Mouse (Mus musculus): ENCODE results near the gene Fam98a. TPM values are rescaled to one million over a fixed set of nuclear protein-coding genes. Genes with fewer than 3 reads are reported as not detected.

Fam98a gene
- polyA plus RNA-seq, 1 experiment from 2014 or later = 30.0 TPM

- 69% methylated on average over 8 of the region's 8 CpGs for whole genome bisulfite sequencing
- H3K9ac ChIP-seq (replicated peaks) = no peak overlapping the region
- no peaks in the 10 kb centered on the region for H3K27me3 ChIP-seq
- no peaks in the 10 kb centered on the region for H3K9me3 ChIP-seq
- H3K4me2 ChIP-seq (replicated peaks) = no peak overlapping the region
- H3K27ac ChIP-seq = no peak overlapping the region
- no peak overlapping the region for H3K4me3 ChIP-seq (replicated peaks)
- ATAC-seq = no peak
- no peaks in the 10 kb centered on the region for H3K36me3 ChIP-seq
- H3K4me1 ChIP-seq (replicated peaks) = peaks cover 15% of the 10 kb centered on the region
Measured at GRCm38 (mm10) chr17:75518181-75518901, 33.4 kb downstream of the Fam98a start.

- Histone ChIP-seq H3K36me3 (no peaks in the 10 kb centered on the region), H3K4me1 (replicated peaks) (peaks cover 7% of the 10 kb centered on the region), H3K4me2 (replicated peaks) (no peak overlapping the region), H3K9ac (replicated peaks) (no peak overlapping the region), H3K27me3 (no peaks in the 10 kb centered on the region), H3K9me3 (no peaks in the 10 kb centered on the region), H3K4me3 (replicated peaks) (no peak overlapping the region), H3K27ac (no peak overlapping the region)
- 85% methylated on average over 4 of the region's 4 CpGs for WGBS
- no peak for ATAC-seq
Measured at GRCm38 (mm10) chr17:75516591-75516990, 35.2 kb downstream of the Fam98a start.

- H3K9me3 ChIP-seq = no peaks in the 10 kb centered on the region
- H3K9ac ChIP-seq (replicated peaks) = no peak overlapping the region
- 90% methylated on average over 5 of the region's 5 CpGs for WGBS
- no peaks in the 10 kb centered on the region for H3K27me3 ChIP-seq
- H3K4me2 ChIP-seq (replicated peaks) = no peak overlapping the region
- no peak overlapping the region for H3K27ac ChIP-seq
- no peak for ATAC-seq
- no peaks in the 10 kb centered on the region for H3K4me1 ChIP-seq (replicated peaks)
- H3K4me3 ChIP-seq (replicated peaks) = no peak overlapping the region
- no peaks in the 10 kb centered on the region for H3K36me3 ChIP-seq
Measured at GRCm38 (mm10) chr17:75509257-75509656, 42.5 kb downstream of the Fam98a start.

GRCm38 (mm10) chr17:75506708-75507641 is 44.8 kb downstream of the Fam98a start:
- Histone ChIP-seq H3K36me3 (no peaks in the 10 kb centered on the region), H3K4me3 (replicated peaks) (no peak overlapping the region), H3K9me3 (no peaks in the 10 kb centered on the region), H3K27ac (no peak overlapping the region), H3K27me3 (no peaks in the 10 kb centered on the region), H3K4me2 (replicated peaks) (no peak overlapping the region), H3K4me1 (replicated peaks) (no peaks in the 10 kb centered on the region), H3K9ac (replicated peaks) (no peak overlapping the region)
- ATAC-seq = no peak
- 86% methylated on average over 10 of the region's 10 CpGs for WGBS

- H3K27me3 ChIP-seq = no peaks in the 10 kb centered on the region
- no peaks in the 10 kb centered on the region for H3K36me3 ChIP-seq
- H3K4me2 ChIP-seq (replicated peaks) = no peak overlapping the region
- WGBS = 89% methylated on average over 10 of the region's 10 CpGs
- no peaks in the 10 kb centered on the region for H3K4me1 ChIP-seq (replicated peaks)
- no peak for ATAC-seq
- H3K9ac ChIP-seq (replicated peaks) = no peak overlapping the region
- H3K27ac ChIP-seq = no peak overlapping the region
- no peaks in the 10 kb centered on the region for H3K9me3 ChIP-seq
- no peak overlapping the region for H3K4me3 ChIP-seq (replicated peaks)
Measured at GRCm38 (mm10) chr17:75506097-75506675, 45.6 kb downstream of the Fam98a start.

GRCm38 (mm10) chr17:75505053-75505452 is 46.7 kb downstream of the Fam98a start:
- Histone ChIP-seq H3K36me3 (no peaks in the 10 kb centered on the region), H3K9me3 (no peaks in the 10 kb centered on the region), H3K4me2 (replicated peaks) (no peak overlapping the region), H3K4me1 (replicated peaks) (no peaks in the 10 kb centered on the region), H3K4me3 (replicated peaks) (no peak overlapping the region), H3K27me3 (no peaks in the 10 kb centered on the region), H3K27ac (no peak overlapping the region), H3K9ac (replicated peaks) (no peak overlapping the region)
- 89% methylated on average over 5 of the region's 5 CpGs for whole genome bisulfite sequencing
- no peak for ATAC-seq

- no peak overlapping the region for H3K27ac ChIP-seq
- no peak overlapping the region for H3K4me3 ChIP-seq (replicated peaks)
- ATAC-seq = no peak
- no peak overlapping the region for H3K4me2 ChIP-seq (replicated peaks)
- no peaks in the 10 kb centered on the region for H3K36me3 ChIP-seq
- H3K4me1 ChIP-seq (replicated peaks) = no peaks in the 10 kb centered on the region
- H3K9me3 ChIP-seq = no peaks in the 10 kb centered on the region
- 85% methylated on average over 3 of the region's 3 CpGs for WGBS
- no peak overlapping the region for H3K9ac ChIP-seq (replicated peaks)
- H3K27me3 ChIP-seq = no peaks in the 10 kb centered on the region
Measured at GRCm38 (mm10) chr17:75503031-75503430, 48.7 kb downstream of the Fam98a start.

- no peak overlapping the region for H3K4me3 ChIP-seq (replicated peaks)
- no peaks in the 10 kb centered on the region for H3K36me3 ChIP-seq
- H3K4me2 ChIP-seq (replicated peaks) = no peak overlapping the region
- H3K27me3 ChIP-seq = no peaks in the 10 kb centered on the region
- no peaks in the 10 kb centered on the region for H3K9me3 ChIP-seq
- 96% methylated on average over 6 of the region's 6 CpGs for WGBS
- ATAC-seq = no peak
- H3K9ac ChIP-seq (replicated peaks) = no peak overlapping the region
- no peak overlapping the region for H3K27ac ChIP-seq
- H3K4me1 ChIP-seq (replicated peaks) = no peaks in the 10 kb centered on the region
Measured at GRCm38 (mm10) chr17:75498241-75498651, 53.5 kb downstream of the Fam98a start.

- Histone ChIP-seq H3K27ac (no peak overlapping the region), H3K36me3 (no peaks in the 10 kb centered on the region), H3K9ac (replicated peaks) (no peak overlapping the region), H3K9me3 (no peaks in the 10 kb centered on the region), H3K27me3 (no peaks in the 10 kb centered on the region), H3K4me3 (replicated peaks) (no peak overlapping the region), H3K4me1 (replicated peaks) (no peaks in the 10 kb centered on the region), H3K4me2 (replicated peaks) (no peak overlapping the region)
- ATAC-seq = no peak
- WGBS = 74% methylated on average over 4 of the region's 4 CpGs
Measured at GRCm38 (mm10) chr17:75495213-75495612, 56.5 kb downstream of the Fam98a start.

Other genes with a start within 250 kb of the Fam98a start
- gene Rasgrp3, start 116.0 kb downstream of the Fam98a start, polyA plus RNA-seq (2015; fragmentation: Nextera tagmentation; extraction: Ambion mirVana) = 5.5 TPM in 2 replicates